Mouse (Mus musculus) embryonic facial prominence, embryonic 11.5 days (tissue): ENCODE data around the gene Taar8a. TPM values are rescaled to one million over a fixed set of nuclear protein-coding genes. Genes with fewer than 3 reads are reported as not detected.
"Not testable (repeated sequence)": the region's sequence is repeated elsewhere in the genome, so short reads cannot be mapped to it uniquely, and the experiment has no call there.

Source experiments
- ATAC-seq: fragments of 200-750 bp; cut with Nextera tagmentation; replicated peaks from 2 replicates; pipeline ENCODE4 v1.8.0; 2017; ENCODE audit warnings: low read depth; ENCODE audit not compliant: insufficient number of reproducible peaks, low FRiP score, low TSS enrichment
- DNase-seq: peaks from one replicate; pipeline ENCODE4 v3.0.0-alpha.2; 2015; ENCODE audit warnings: low spot score
- H3K27ac ChIP-seq: fragments of 300-500 bp; sonication (generic); replicated peaks from 2 replicates; pipeline ENCODE4 v1.5.1; 2014; ENCODE audit warnings: mild to moderate bottlenecking, low read depth, low read length, control low read depth
- H3K27me3 ChIP-seq: fragments of 300-500 bp; sonication (generic); 2 replicates; pipeline ENCODE4 v1.6.1; 2014; ENCODE audit warnings: mild to moderate bottlenecking, low read length, moderate library complexity, mixed read lengths; ENCODE audit not compliant: control insufficient read depth, insufficient read depth
- H3K36me3 ChIP-seq: fragments of 300-500 bp; sonication (generic); replicated peaks from 2 replicates; pipeline ENCODE4 v1.6.1; 2014; ENCODE audit warnings: low read depth, mild to moderate bottlenecking, low read length, moderate library complexity, mixed read lengths; ENCODE audit not compliant: control insufficient read depth, insufficient read depth
- H3K4me1 ChIP-seq: fragments of 300-500 bp; sonication (generic); 2 replicates; pipeline ENCODE4 v1.6.1; 2014; ENCODE audit warnings: low read length, mixed read lengths; ENCODE audit not compliant: control insufficient read depth, insufficient read depth
- H3K4me2 ChIP-seq: fragments of 300-500 bp; sonication (generic); 2 replicates; pipeline ENCODE4 v1.6.1; 2014; ENCODE audit warnings: low read depth, mild to moderate bottlenecking, control low read depth, low read length, moderate library complexity
- H3K4me3 ChIP-seq: fragments of 300-500 bp; sonication (generic); 2 replicates; pipeline ENCODE4 v1.5.1; 2014; ENCODE audit warnings: low read depth, low read length, control low read depth
- H3K9ac ChIP-seq: fragments of 300-500 bp; sonication (generic); replicated peaks from 2 replicates; pipeline ENCODE4 v1.6.1; 2014; ENCODE audit warnings: mild to moderate bottlenecking, control low read depth, low read length
- H3K9me3 ChIP-seq: fragments of 300-500 bp; sonication (generic); replicated peaks from 2 replicates; pipeline ENCODE4 v1.6.1; 2016; ENCODE audit warnings: mild to moderate bottlenecking, low read length, inconsistent platforms, mixed read lengths; ENCODE audit not compliant: control insufficient read depth
- WGBS: fragments of 180-500 bp; shearing (Covaris S2); extraction: QIAGEN DNeasy Blood & Tissue Kit; methylation state at CpG from one replicate; pipeline ENCODE4 v1.1.7; 2014; 5-methylcytosine and 5-hydroxymethylcytosine counted together
- polyA plus RNA-seq: library from polyadenylated mRNA; unstranded; fragments of >200 nt; fragmentation: Nextera tagmentation; extraction: Ambion mirVana; gene quantifications from 2 replicates; pipeline ENCODE4 v1.2.1, GENCODE M21; 2014

Gene Taar8a
- not detected in 2 replicates for polyA plus RNA-seq

DNA sequence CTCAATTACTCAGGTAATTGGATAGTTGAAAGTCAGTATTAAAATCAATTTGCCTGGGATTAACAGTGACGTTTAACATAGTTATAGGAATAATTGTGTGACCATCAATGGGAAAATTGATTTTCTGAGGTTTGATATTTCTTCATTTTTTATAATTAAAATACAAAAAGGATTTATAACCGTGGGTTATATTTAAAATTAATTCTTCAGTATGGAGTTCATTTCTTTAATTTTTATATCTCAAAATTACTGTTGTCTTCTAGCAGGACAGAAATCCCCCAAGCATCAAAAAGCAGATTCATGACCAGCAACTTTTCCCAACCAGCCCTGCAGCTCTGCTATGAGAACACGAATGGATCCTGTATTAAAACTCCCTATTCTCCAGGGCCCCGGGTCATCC, at the start of gene Taar8a:
Gene Taar8a, plus strand, starts transcription at position 301 of the 400 bp plus-strand sequence.
- DNase-seq, H3K9ac ChIP-seq, ATAC-seq, H3K4me1 ChIP-seq, H3K27me3 ChIP-seq, H3K9me3 ChIP-seq, H3K4me2 ChIP-seq, H3K27ac ChIP-seq, H3K36me3 ChIP-seq, H3K4me3 ChIP-seq: not testable (repeated sequence)
- 86% methylated on average over 2 of the region's 4 CpGs for WGBS

DNA sequence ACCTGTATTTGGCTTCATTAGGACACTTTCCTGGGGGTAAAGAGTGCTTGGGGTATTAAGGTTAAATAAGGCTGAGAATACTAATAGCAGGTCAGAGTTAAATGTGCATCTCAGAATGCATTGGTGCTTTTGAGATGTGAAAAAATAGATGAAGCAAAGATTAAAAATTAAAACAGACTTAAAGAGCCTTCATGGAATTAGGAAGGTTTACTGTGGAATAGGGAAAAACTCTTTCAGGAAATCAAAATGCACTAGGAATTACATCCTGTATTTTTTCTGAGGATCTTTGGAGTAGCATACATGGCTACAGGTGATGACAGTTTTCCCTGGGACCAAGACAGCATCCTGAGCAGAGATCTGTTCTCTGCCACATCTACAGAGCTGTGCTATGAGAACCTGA, 49.4 kb upstream of the Taar8a start, which contains the start of gene Taar7d:
Gene Taar7d, plus strand, starts transcription at position 301 of the 400 bp plus-strand sequence.
- Histone ChIP-seq H3K4me3 (no peak within 1 kb of the TSS), H3K4me2 (no peak within 1 kb of the TSS), H3K27me3 (no peaks in the 10 kb centered on the region), H3K4me1 (no peaks in the 10 kb centered on the region), H3K36me3 (no peaks in the 10 kb centered on the region), H3K9me3 (no peaks in the 10 kb centered on the region), H3K27ac (no peak within 1 kb of the TSS), H3K9ac (no peak within 1 kb of the TSS)
- ATAC-seq (no peak), DNase-seq (no peak)

DNA sequence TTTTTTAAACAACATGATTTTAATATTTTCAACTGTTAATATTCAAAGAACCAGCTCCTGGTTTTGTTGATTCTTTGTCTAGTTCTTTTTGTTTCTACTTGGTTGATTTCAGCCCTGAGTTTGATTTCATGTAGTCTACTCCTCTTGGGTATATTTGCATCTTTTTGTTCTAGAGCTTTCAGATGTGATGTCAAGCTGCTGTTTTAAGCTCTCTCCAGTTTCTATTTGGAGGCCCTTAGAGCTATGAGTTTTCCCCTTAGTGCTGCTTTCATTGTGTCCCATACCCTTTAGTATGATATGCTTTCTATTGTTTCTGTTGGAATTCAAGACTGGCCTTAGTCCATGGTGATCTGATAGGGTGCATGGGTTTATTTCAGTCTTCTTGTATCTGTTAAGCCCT, 45.0 kb upstream of the Taar8a start:
- Histone ChIP-seq H3K4me3 (no peak overlapping the region), H3K36me3 (no peaks in the 10 kb centered on the region), H3K9me3 (no peaks in the 10 kb centered on the region), H3K4me1 (no peaks in the 10 kb centered on the region), H3K4me2 (no peak overlapping the region), H3K9ac (no peak overlapping the region), H3K27ac (no peak overlapping the region), H3K27me3 (no peaks in the 10 kb centered on the region)
- DNase-seq (no peak), ATAC-seq (no peak)

DNA sequence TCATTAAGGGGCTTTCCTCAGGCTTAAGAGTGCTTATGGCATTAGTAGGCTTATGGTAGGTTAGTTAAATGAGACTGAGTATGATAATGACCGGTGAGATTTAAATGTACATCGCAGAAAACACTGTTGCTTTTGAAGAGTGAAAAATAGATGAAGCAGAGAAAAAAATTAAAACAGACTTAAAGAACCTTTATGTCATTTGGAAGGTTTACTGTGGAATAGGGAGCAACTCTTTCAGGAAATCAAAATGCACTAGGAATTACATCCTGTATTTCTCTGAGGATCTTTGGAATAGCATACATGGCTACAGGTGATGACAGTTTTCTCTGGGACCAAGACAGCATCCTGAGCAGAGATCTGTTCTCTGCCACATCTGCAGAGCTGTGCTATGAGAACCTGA, 39.0 kb upstream of the Taar8a start, which contains the start of gene Taar7e:
Gene Taar7e, plus strand, starts transcription at position 301 of the 400 bp plus-strand sequence.
- Histone ChIP-seq H3K4me2 (no peak within 1 kb of the TSS), H3K9me3 (no peaks in the 10 kb centered on the region), H3K4me3 (no peak within 1 kb of the TSS), H3K9ac (no peak within 1 kb of the TSS), H3K36me3 (no peaks in the 10 kb centered on the region), H3K4me1 (no peaks in the 10 kb centered on the region), H3K27ac (no peak within 1 kb of the TSS), H3K27me3 (no peaks in the 10 kb centered on the region)
- 89% methylated on average over 2 of the region's 2 CpGs for WGBS
- ATAC-seq (no peak), DNase-seq (no peak)

DNA sequence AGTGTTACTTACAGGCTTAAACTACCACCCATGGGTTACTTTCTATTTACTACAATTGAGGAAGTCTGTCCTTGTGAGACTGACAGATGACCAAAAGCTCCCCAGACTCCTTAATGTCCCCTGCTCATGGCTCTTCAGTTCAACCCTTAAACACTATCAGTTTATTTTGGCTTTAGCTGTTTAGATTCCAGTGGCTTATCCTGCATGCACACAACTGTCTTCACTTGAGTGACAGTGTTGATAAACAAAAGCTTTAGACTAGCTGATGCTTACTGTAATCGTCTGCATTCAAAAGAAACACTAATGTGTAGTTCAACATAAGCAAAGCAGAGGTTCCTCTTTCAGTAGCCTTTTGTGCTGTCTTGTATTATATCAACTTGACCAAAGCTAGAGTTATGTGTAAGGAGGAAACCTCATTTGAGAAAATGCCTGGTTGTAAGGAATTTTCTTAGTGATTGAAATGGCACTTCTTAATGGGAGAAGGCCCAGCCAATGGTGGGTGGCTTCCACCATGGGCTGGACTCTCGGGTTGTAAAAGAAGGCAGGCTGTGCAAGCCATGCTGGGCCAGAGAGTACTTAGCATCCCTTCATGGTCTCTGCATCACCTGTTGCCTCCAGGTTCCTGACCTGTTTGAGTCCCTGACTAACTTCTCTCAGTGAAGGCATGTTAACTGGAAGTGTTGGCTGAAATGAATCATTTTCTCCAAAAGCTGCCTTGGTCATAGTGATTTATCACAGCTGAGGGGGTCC, 36.0 kb upstream of the Taar8a start:
- WGBS: 81% methylated on average over 2 of the region's 2 CpGs
- Histone ChIP-seq H3K4me3 (no peak overlapping the region), H3K9ac (no peak overlapping the region), H3K27me3 (no peaks in the 10 kb centered on the region), H3K4me1 (no peaks in the 10 kb centered on the region), H3K9me3 (no peaks in the 10 kb centered on the region), H3K4me2 (no peak overlapping the region), H3K36me3 (no peaks in the 10 kb centered on the region), H3K27ac (no peak overlapping the region)
- no peak for DNase-seq
- ATAC-seq: no peak

DNA sequence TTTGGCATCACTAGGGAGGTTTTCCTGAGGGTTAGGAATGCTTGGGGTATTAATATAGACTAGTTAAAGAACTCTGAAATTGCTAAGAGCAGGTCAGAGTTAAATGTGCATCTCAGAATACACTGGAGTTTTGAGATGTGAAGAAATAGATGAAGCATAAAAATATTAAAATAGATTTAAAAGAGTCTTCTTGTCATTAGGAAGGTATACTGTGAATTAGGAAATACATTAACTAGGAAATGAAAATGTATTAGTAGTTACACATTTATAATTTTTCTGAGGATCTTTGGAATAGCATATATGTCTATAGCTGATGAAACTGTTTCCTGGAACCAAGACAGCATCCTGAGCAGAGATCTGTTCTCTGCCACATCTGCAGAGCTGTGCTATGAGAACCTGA, 27.1 kb upstream of the Taar8a start, which contains the start of gene Taar7f:
Gene Taar7f, plus strand, starts transcription at position 301 of the 400 bp plus-strand sequence.
- no peak within 1 kb of the TSS for H3K4me2 ChIP-seq

DNA sequence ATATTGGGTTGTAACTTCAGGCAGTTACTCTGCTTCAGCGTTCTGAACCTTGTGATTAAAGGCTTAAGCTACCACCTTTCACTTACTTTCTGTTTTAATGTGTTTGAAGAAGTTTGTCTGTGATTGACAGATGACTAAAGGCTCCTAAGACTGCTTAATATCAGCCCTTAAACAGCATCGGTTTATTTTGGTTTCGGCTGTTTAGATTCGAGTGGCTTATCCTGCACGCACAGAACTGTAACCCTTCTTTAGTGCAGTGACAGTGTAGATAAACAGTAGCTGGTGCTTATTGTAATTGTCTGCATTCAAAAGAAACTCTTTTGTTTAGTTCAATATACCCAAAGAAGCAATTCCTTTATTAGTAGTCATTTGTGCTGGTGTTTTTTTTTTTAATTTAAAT, 24.3 kb upstream of the Taar8a start:
- Histone ChIP-seq H3K9me3 (no peaks in the 10 kb centered on the region), H3K4me2 (no peak overlapping the region), H3K4me1 (no peaks in the 10 kb centered on the region), H3K4me3 (no peak overlapping the region), H3K9ac (no peak overlapping the region), H3K36me3 (no peaks in the 10 kb centered on the region), H3K27ac (no peak overlapping the region), H3K27me3 (no peaks in the 10 kb centered on the region)
- 59% methylated on average over 5 of the region's 5 CpGs for WGBS
- no peak for ATAC-seq
- DNase-seq: no peak

More for the DNA sequence above, 27.1 kb upstream of the Taar8a start, which contains the start of gene Taar7f:
- Histone ChIP-seq H3K27me3 (no peaks in the 10 kb centered on the region), H3K4me3 (no peak within 1 kb of the TSS), H3K9me3 (no peaks in the 10 kb centered on the region), H3K9ac (no peak within 1 kb of the TSS), H3K36me3 (no peaks in the 10 kb centered on the region), H3K4me1 (no peaks in the 10 kb centered on the region), H3K27ac (no peak within 1 kb of the TSS)
- no peak for ATAC-seq
- no peak for DNase-seq

DNA sequence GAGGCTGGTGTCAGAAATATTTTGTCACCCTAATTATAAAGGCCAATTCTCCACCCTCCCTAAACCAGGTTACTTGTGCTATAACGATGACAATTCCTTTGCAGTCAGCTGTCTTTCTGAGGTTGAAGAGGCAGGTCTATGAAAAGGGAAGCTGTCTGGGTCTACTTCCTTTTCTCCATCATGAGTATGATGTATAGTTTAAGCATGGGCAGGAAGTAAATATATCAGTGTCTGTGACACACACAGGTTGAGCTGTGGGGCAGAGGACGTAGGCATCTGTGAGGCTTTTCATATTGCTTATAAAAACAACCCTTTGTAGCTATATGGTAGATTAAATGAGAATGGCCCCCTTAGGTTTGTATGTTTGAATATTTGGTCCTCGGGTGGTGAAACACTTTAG, 17.3 kb upstream of the Taar8a start:
- Histone ChIP-seq H3K9me3 (no peaks in the 10 kb centered on the region), H3K4me2 (no peak overlapping the region), H3K27ac (no peak overlapping the region), H3K27me3 (no peaks in the 10 kb centered on the region), H3K36me3 (no peaks in the 10 kb centered on the region), H3K9ac (no peak overlapping the region), H3K4me1 (no peaks in the 10 kb centered on the region), H3K4me3 (no peak overlapping the region)
- no peak for DNase-seq
- ATAC-seq: no peak
- WGBS: 84% methylated on average over 3 of the region's 3 CpGs
